Mouse (Mus musculus) lung, embryonic 14.5 days (tissue): ENCODE measurements around the gene 2510009E07Rik. TPM values are rescaled to one million over a fixed set of nuclear protein-coding genes. Genes with fewer than 3 reads are reported as not detected.
A peak's percentile ranks its signal among the peaks of the same experiment; 100 is the strongest.

Source experiments
- ATAC-seq: fragments of 200-750 bp; cut with Nextera tagmentation; 2 replicates; pipeline ENCODE4 v1.8.0; 2017; ENCODE audit warnings: mild to moderate bottlenecking, moderate TSS enrichment, moderate library complexity; ENCODE audit not compliant: insufficient read depth
- DNase-seq: peaks from one replicate; pipeline ENCODE4 v3.0.0-alpha.2; 2015
- H3K27ac ChIP-seq: fragments of 300-500 bp; sonication (generic); 2 replicates; pipeline ENCODE4 v1.5.1; 2014; ENCODE audit warnings: low read depth, mild to moderate bottlenecking, moderate library complexity
- H3K27me3 ChIP-seq: fragments of 300-500 bp; sonication (generic); 2 replicates; pipeline ENCODE4 v1.6.1; 2014; ENCODE audit warnings: low read length, control low read depth; ENCODE audit not compliant: insufficient read depth
- H3K36me3 ChIP-seq: fragments of 300-500 bp; sonication (generic); 2 replicates; pipeline ENCODE4 v1.6.1; 2014; ENCODE audit warnings: control low read depth; ENCODE audit not compliant: insufficient read depth
- H3K4me1 ChIP-seq: fragments of 300-500 bp; sonication (generic); 2 replicates; pipeline ENCODE4 v1.6.1; 2014; ENCODE audit warnings: antibody characterized with exemption, control low read depth; ENCODE audit not compliant: insufficient read depth
- H3K4me2 ChIP-seq: fragments of 300-500 bp; sonication (generic); 2 replicates; pipeline ENCODE4 v1.6.1; 2014; ENCODE audit warnings: mild to moderate bottlenecking
- H3K4me3 ChIP-seq: fragments of 300-500 bp; sonication (generic); 2 replicates; pipeline ENCODE4 v1.5.1; 2014; ENCODE audit warnings: low read depth, low read length
- H3K9ac ChIP-seq: fragments of 300-500 bp; sonication (generic); 2 replicates; pipeline ENCODE4 v1.6.1; 2014
- H3K9me3 ChIP-seq: fragments of 300-500 bp; sonication (generic); 2 replicates; pipeline ENCODE4 v1.6.1; 2016; ENCODE audit warnings: low read depth, low read length, control low read depth
- CTCF ChIP-seq: IDR thresholded peaks from 2 replicates; pipeline ENCODE4 v1.5.1; 2016; ENCODE audit warnings: antibody characterized with exemption, low read depth
- WGBS: fragments of 180-500 bp; shearing (Covaris S2); extraction: QIAGEN DNeasy Blood & Tissue Kit; methylation state at CpG from one replicate; pipeline ENCODE4 v1.1.7; 2014; 5-methylcytosine and 5-hydroxymethylcytosine counted together
- polyA plus RNA-seq: library from polyadenylated mRNA; unstranded; fragments of >200 nt; fragmentation: Nextera tagmentation; extraction: Ambion mirVana; gene quantifications from 2 replicates; pipeline ENCODE4 v1.2.1, GENCODE M21; 2014

2510009E07Rik gene
- polyA plus RNA-seq, 1 experiment from 2014 or later = 22.2 TPM

- H3K4me1 ChIP-seq = no peaks in the 10 kb centered on the region
- no peaks in the 10 kb centered on the region for H3K27me3 ChIP-seq
- H3K4me2 ChIP-seq = no peak overlapping the region
- no peaks in the 10 kb centered on the region for H3K9me3 ChIP-seq
- 69% methylated on average over 4 of the region's 4 CpGs for WGBS
- no peak overlapping the region for H3K27ac ChIP-seq
- no peak for TF ChIP-seq CTCF
- H3K4me3 ChIP-seq = no peak overlapping the region
- DNase-seq = no peak
- H3K9ac ChIP-seq = no peak overlapping the region
- ATAC-seq = no peak
- peaks cover 3% of the 10 kb centered on the region; the same call in 1 of the 2 replicates for H3K36me3 ChIP-seq
Measured at GRCm38 (mm10) chr16:21671878-21672277, 22.6 kb downstream of the 2510009E07Rik start.

- H3K4me3 ChIP-seq = no peak overlapping the region
- no peaks in the 10 kb centered on the region for H3K4me1 ChIP-seq
- no peaks in the 10 kb centered on the region for H3K36me3 ChIP-seq
- ATAC-seq (no peak), DNase-seq (no peak)
- H3K27me3 ChIP-seq = peaks cover 13% of the 10 kb centered on the region; the same call in 1 of the 2 replicates
- no peaks in the 10 kb centered on the region for H3K9me3 ChIP-seq
- no peak overlapping the region for H3K27ac ChIP-seq
- TF ChIP-seq CTCF = no peak
- 34% methylated on average over 4 of the region's 4 CpGs for WGBS
- no peak overlapping the region for H3K9ac ChIP-seq
- no peak overlapping the region for H3K4me2 ChIP-seq
Measured at GRCm38 (mm10) chr16:21665423-21665986, 29.0 kb downstream of the 2510009E07Rik start.

GRCm38 (mm10) chr16:21664633-21665363 is 29.7 kb downstream of the 2510009E07Rik start:
- DNase-seq = no peak
- no peaks in the 10 kb centered on the region for H3K4me1 ChIP-seq
- no peak for ATAC-seq
- whole genome bisulfite sequencing = 30% methylated on average over 18 of the region's 18 CpGs
- H3K4me2 ChIP-seq = no peak overlapping the region
- H3K9ac ChIP-seq = no peak overlapping the region
- no peak for TF ChIP-seq CTCF
- no peaks in the 10 kb centered on the region for H3K36me3 ChIP-seq
- no peaks in the 10 kb centered on the region for H3K9me3 ChIP-seq
- no peak overlapping the region for H3K27ac ChIP-seq
- H3K27me3 ChIP-seq = peaks cover 13% of the 10 kb centered on the region; the same call in 1 of the 2 replicates
- no peak overlapping the region for H3K4me3 ChIP-seq

GRCm38 (mm10) chr16:21655961-21656360 is 38.5 kb downstream of the 2510009E07Rik start:
- no peaks in the 10 kb centered on the region for H3K9me3 ChIP-seq
- H3K4me2 ChIP-seq = no peak overlapping the region
- no peak for TF ChIP-seq CTCF
- H3K36me3 ChIP-seq = 0 out of 2 replicates have a peak, but pooled peaks cover 11% of the 10 kb centered on the region
- H3K4me1 ChIP-seq = no peaks in the 10 kb centered on the region
- H3K27me3 ChIP-seq = no peaks in the 10 kb centered on the region
- 84% methylated on average over 9 of the region's 9 CpGs for WGBS
- ATAC-seq = no peak
- no peak overlapping the region for H3K4me3 ChIP-seq
- no peak overlapping the region for H3K9ac ChIP-seq
- no peak for DNase-seq
- H3K27ac ChIP-seq = peak overlapping the region; percentile 24; the same call in 1 of the 2 replicates

GRCm38 (mm10) chr16:21655291-21655690 is 39.2 kb downstream of the 2510009E07Rik start:
- no peaks in the 10 kb centered on the region for H3K9me3 ChIP-seq
- H3K4me2 ChIP-seq = no peak overlapping the region
- H3K4me1 ChIP-seq = no peaks in the 10 kb centered on the region
- H3K27me3 ChIP-seq = no peaks in the 10 kb centered on the region
- 35% methylated on average over 6 of the region's 6 CpGs for WGBS
- TF ChIP-seq CTCF = no peak
- 0 out of 2 replicates have a peak, but pooled peaks have one; percentile 14 for ATAC-seq
- 0 out of 2 replicates have a peak, but pooled peaks cover 11% of the 10 kb centered on the region for H3K36me3 ChIP-seq
- peak; percentile 59 for DNase-seq
- H3K27ac ChIP-seq = peak overlapping the region; percentile 18; the same call in 1 of the 2 replicates
- H3K4me3 ChIP-seq = no peak overlapping the region
- no peak overlapping the region for H3K9ac ChIP-seq

- Histone ChIP-seq H3K27ac (no peak overlapping the region), H3K9me3 (no peaks in the 10 kb centered on the region), H3K4me3 (no peak overlapping the region), H3K36me3 (0 out of 2 replicates have a peak, but pooled peaks cover 11% of the 10 kb centered on the region), H3K9ac (no peak overlapping the region), H3K27me3 (no peaks in the 10 kb centered on the region), H3K4me2 (no peak overlapping the region), H3K4me1 (no peaks in the 10 kb centered on the region)
- 64% methylated on average over 5 of the region's 5 CpGs for WGBS
- ATAC-seq (no peak), DNase-seq (no peak)
- no peak for TF ChIP-seq CTCF
Measured at GRCm38 (mm10) chr16:21654384-21654783, 40.1 kb downstream of the 2510009E07Rik start.

- no peak overlapping the region for H3K4me3 ChIP-seq
- H3K4me2 ChIP-seq = no peak overlapping the region
- WGBS = 82% methylated on average over 15 of the region's 15 CpGs
- no peaks in the 10 kb centered on the region for H3K27me3 ChIP-seq
- 0 out of 2 replicates have a peak, but pooled peaks cover 11% of the 10 kb centered on the region for H3K36me3 ChIP-seq
- TF ChIP-seq CTCF = no peak
- no peaks in the 10 kb centered on the region for H3K9me3 ChIP-seq
- no peak overlapping the region for H3K27ac ChIP-seq
- no peak for DNase-seq
- ATAC-seq = no peak
- no peak overlapping the region for H3K9ac ChIP-seq
- no peaks in the 10 kb centered on the region for H3K4me1 ChIP-seq
Measured at GRCm38 (mm10) chr16:21653151-21653550, 41.3 kb downstream of the 2510009E07Rik start.
